Mouse (Mus musculus): ENCODE results near the gene Ropn1l. TPM values are rescaled to one million over a fixed set of nuclear protein-coding genes. Genes with fewer than 3 reads are reported as not detected.

Ropn1l gene
- polyA plus RNA-seq, 1 experiment from 2014 or later = 7.9 TPM

DNA sequence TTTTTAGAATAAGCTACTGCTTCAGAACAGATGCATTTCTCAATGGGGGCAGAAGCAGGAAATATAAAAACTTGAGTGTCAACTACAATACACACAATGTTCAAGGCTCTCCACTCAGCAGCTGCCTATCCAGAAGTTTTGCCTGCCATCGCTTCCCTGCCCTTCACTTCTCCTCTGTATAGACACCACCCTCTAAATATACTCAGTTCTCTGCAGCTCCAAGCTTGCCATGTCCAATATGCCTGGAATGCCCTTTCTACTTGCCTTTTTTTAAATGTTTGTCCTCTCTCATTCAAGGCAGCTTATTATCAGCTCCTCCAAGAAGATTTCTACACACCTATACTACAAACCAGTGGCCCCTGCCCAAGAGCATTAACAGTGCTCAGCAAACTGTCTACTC, 23.1 kb upstream of the Ropn1l start:
- WGBS (ENCODE audit: insufficient replicate concordance) = 93% methylated on average over 1 of the region's 1 CpGs
- no peaks in the 10 kb centered on the region for H3K9me3 ChIP-seq (ENCODE audit: low read length)
- H3K9ac ChIP-seq (replicated peaks) = no peak overlapping the region
- no peaks in the 10 kb centered on the region for H3K27me3 ChIP-seq (ENCODE audit: insufficient read depth, low read length)
- no peak overlapping the region for H3K4me3 ChIP-seq (ENCODE audit: low read depth, low read length)
- no peak overlapping the region for H3K27ac ChIP-seq (ENCODE audit: low read depth)
- TF ChIP-seq CTCF (IDR thresholded peaks at IDR 0.05; ENCODE audit: low read depth) (no peak), EP300 (IDR thresholded peaks at IDR 0.05; ENCODE audit: low read depth) (no peak)
- H3K4me1 ChIP-seq (ENCODE audit: insufficient read depth) = no peaks in the 10 kb centered on the region
- H3K36me3 ChIP-seq (replicated peaks; ENCODE audit: insufficient read depth, low read length) = peaks cover 73% of the 10 kb centered on the region
- DNase-seq (no peak), ATAC-seq (no peak)
- H3K4me2 ChIP-seq (ENCODE audit: low read depth, low read length) = no peak overlapping the region

- DNase-seq (no peak), ATAC-seq (no peak)
- no peaks in the 10 kb centered on the region for H3K4me1 ChIP-seq (ENCODE audit: insufficient read depth)
- peaks cover 60% of the 10 kb centered on the region for H3K36me3 ChIP-seq (replicated peaks; ENCODE audit: insufficient read depth, low read length)
- no peak overlapping the region for H3K9ac ChIP-seq (replicated peaks)
- no peaks in the 10 kb centered on the region for H3K9me3 ChIP-seq (ENCODE audit: low read length)
- WGBS (ENCODE audit: insufficient replicate concordance) = 71% methylated on average over 4 of the region's 4 CpGs
- no peak overlapping the region for H3K4me3 ChIP-seq (ENCODE audit: low read depth, low read length)
- no peaks in the 10 kb centered on the region for H3K27me3 ChIP-seq (ENCODE audit: insufficient read depth, low read length)
- TF ChIP-seq EP300 (IDR thresholded peaks at IDR 0.05; ENCODE audit: low read depth) = no peak
- no peak for TF ChIP-seq CTCF (IDR thresholded peaks at IDR 0.05; ENCODE audit: low read depth)
- H3K27ac ChIP-seq (ENCODE audit: low read depth) = no peak overlapping the region
- H3K4me2 ChIP-seq (ENCODE audit: low read depth, low read length) = no peak overlapping the region
Measured at GRCm38 (mm10) chr15:31472645-31473574, 19.4 kb upstream of the Ropn1l start.

DNA sequence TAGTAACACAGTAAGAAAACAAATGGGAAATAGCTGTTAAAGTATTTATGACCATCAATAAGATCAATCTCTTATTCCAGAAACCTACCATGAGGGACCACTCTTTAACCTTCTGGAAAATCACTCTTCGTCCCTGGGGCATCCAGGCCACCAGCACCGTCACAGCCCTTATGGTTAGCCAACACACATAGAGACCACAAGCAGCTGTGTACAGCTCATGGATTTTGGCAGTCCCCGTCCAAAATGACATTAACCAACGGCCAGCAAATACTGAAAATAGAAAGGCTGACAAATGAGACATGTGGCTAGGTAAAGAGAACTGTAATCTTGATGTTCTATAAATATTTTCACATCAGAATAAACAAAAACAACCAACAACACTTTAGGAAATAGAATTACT, 18.0 kb upstream of the Ropn1l start:
- Histone ChIP-seq H3K27me3 (ENCODE audit: insufficient read depth, low read length) (no peaks in the 10 kb centered on the region), H3K4me1 (ENCODE audit: insufficient read depth) (no peaks in the 10 kb centered on the region), H3K9ac (replicated peaks) (no peak overlapping the region), H3K4me2 (ENCODE audit: low read depth, low read length) (no peak overlapping the region), H3K27ac (ENCODE audit: low read depth) (no peak overlapping the region), H3K9me3 (ENCODE audit: low read length) (no peaks in the 10 kb centered on the region), H3K36me3 (replicated peaks; ENCODE audit: insufficient read depth, low read length) (peaks cover 52% of the 10 kb centered on the region), H3K4me3 (ENCODE audit: low read depth, low read length) (no peak overlapping the region)
- TF ChIP-seq CTCF (IDR thresholded peaks at IDR 0.05; ENCODE audit: low read depth) (no peak), EP300 (IDR thresholded peaks at IDR 0.05; ENCODE audit: low read depth) (no peak)
- WGBS (ENCODE audit: insufficient replicate concordance) = 86% methylated on average over 4 of the region's 4 CpGs
- no peak for DNase-seq
- ATAC-seq = no peak

GRCm38 (mm10) chr15:31469497-31469896, 16.0 kb upstream of the Ropn1l start:
- Histone ChIP-seq H3K27me3 (ENCODE audit: insufficient read depth, low read length) (no peaks in the 10 kb centered on the region), H3K36me3 (replicated peaks; ENCODE audit: insufficient read depth, low read length) (peaks cover 58% of the 10 kb centered on the region), H3K4me1 (ENCODE audit: insufficient read depth) (no peaks in the 10 kb centered on the region), H3K4me3 (ENCODE audit: low read depth, low read length) (no peak overlapping the region), H3K4me2 (ENCODE audit: low read depth, low read length) (no peak overlapping the region), H3K27ac (ENCODE audit: low read depth) (no peak overlapping the region), H3K9me3 (ENCODE audit: low read length) (no peaks in the 10 kb centered on the region), H3K9ac (replicated peaks) (no peak overlapping the region)
- no peak for TF ChIP-seq CTCF (IDR thresholded peaks at IDR 0.05; ENCODE audit: low read depth)
- no peak for TF ChIP-seq EP300 (IDR thresholded peaks at IDR 0.05; ENCODE audit: low read depth)
- DNase-seq (no peak), ATAC-seq (no peak)
- WGBS (ENCODE audit: insufficient replicate concordance) = 68% methylated on average over 4 of the region's 4 CpGs

GRCm38 (mm10) chr15:31468806-31469205, 15.3 kb upstream of the Ropn1l start:
- Histone ChIP-seq H3K9me3 (ENCODE audit: low read length) (no peaks in the 10 kb centered on the region), H3K27ac (ENCODE audit: low read depth) (no peak overlapping the region), H3K4me2 (ENCODE audit: low read depth, low read length) (no peak overlapping the region), H3K36me3 (replicated peaks; ENCODE audit: insufficient read depth, low read length) (peaks cover 57% of the 10 kb centered on the region), H3K4me3 (ENCODE audit: low read depth, low read length) (no peak overlapping the region), H3K4me1 (ENCODE audit: insufficient read depth) (no peaks in the 10 kb centered on the region), H3K9ac (replicated peaks) (no peak overlapping the region), H3K27me3 (ENCODE audit: insufficient read depth, low read length) (no peaks in the 10 kb centered on the region)
- no peak for DNase-seq
- ATAC-seq = no peak
- no peak for TF ChIP-seq EP300 (IDR thresholded peaks at IDR 0.05; ENCODE audit: low read depth)
- TF ChIP-seq CTCF (IDR thresholded peaks at IDR 0.05; ENCODE audit: low read depth) = no peak
- 83% methylated on average over 5 of the region's 5 CpGs for WGBS (ENCODE audit: insufficient replicate concordance)

- Histone ChIP-seq H3K4me1 (ENCODE audit: insufficient read depth) (no peaks in the 10 kb centered on the region), H3K9ac (replicated peaks) (no peak overlapping the region), H3K36me3 (replicated peaks; ENCODE audit: insufficient read depth, low read length) (peaks cover 67% of the 10 kb centered on the region), H3K9me3 (ENCODE audit: low read length) (no peaks in the 10 kb centered on the region), H3K27me3 (ENCODE audit: insufficient read depth, low read length) (no peaks in the 10 kb centered on the region), H3K4me2 (ENCODE audit: low read depth, low read length) (no peak overlapping the region), H3K4me3 (ENCODE audit: low read depth, low read length) (no peak overlapping the region), H3K27ac (ENCODE audit: low read depth) (no peak overlapping the region)
- TF ChIP-seq CTCF (IDR thresholded peaks at IDR 0.05; ENCODE audit: low read depth) (no peak), EP300 (IDR thresholded peaks at IDR 0.05; ENCODE audit: low read depth) (no peak)
- no peak for DNase-seq
- ATAC-seq = no peak
- 88% methylated on average over 1 of the region's 1 CpGs for WGBS (ENCODE audit: insufficient replicate concordance)
Measured at GRCm38 (mm10) chr15:31466749-31467148, 13.2 kb upstream of the Ropn1l start.

Data from liver, postnatal 0 days (tissue).